Mouse (Mus musculus) cerebral cortex, adult 2 months (tissue): ENCODE measurements around the gene Frem1.

Experiments
- WGBS: fragments of 180-500 bp; shearing (Covaris S2); methylation state at CpG from one replicate; pipeline ENCODE4 v1.1.7; 2018; 5-methylcytosine and 5-hydroxymethylcytosine counted together

The Frem1 gene

GRCm38 (mm10) chr4:82872121-82872520 lies 180.0 kb downstream of the Frem1 start:
- WGBS, result 58% methylated on average over 6 of the region's 6 CpGs

- 86% methylated on average over 6 of the region's 6 CpGs for WGBS
These were observed 181.2 kb downstream of the Frem1 start for GRCm38 (mm10) chr4:82870931-82871330.

GRCm38 (mm10) chr4:82867731-82868445 lies 184.3 kb downstream of the Frem1 start:
- 91% methylated on average over 5 of the region's 5 CpGs for WGBS

- WGBS, result 52% methylated on average over 4 of the region's 4 CpGs
These were observed 185.0 kb downstream of the Frem1 start for GRCm38 (mm10) chr4:82867111-82867510.

- 90% methylated on average over 8 of the region's 8 CpGs for WGBS
These were observed 187.0 kb downstream of the Frem1 start for GRCm38 (mm10) chr4:82864974-82865699.

- 59% methylated on average over 8 of the region's 8 CpGs for WGBS
These were observed 188.8 kb downstream of the Frem1 start for GRCm38 (mm10) chr4:82863316-82863715.

- WGBS, result 94% methylated on average over 2 of the region's 2 CpGs
These were observed 190.7 kb downstream of the Frem1 start for GRCm38 (mm10) chr4:82861451-82861850.

- WGBS, result 27% methylated on average over 3 of the region's 3 CpGs
These were observed 191.6 kb downstream of the Frem1 start for GRCm38 (mm10) chr4:82860566-82860965.

GRCm38 (mm10) chr4:82859131-82860125 lies 192.7 kb downstream of the Frem1 start, which contains the start of gene Zdhhc21:
TSS of gene Zdhhc21 (minus strand) at chr4:82859958.
- WGBS, result under 1% methylated on average over 82 of the region's 82 CpGs

GRCm38 (mm10) chr4:82858431-82859010 lies 193.6 kb downstream of the Frem1 start:
- 39% methylated on average over 4 of the region's 4 CpGs for WGBS

GRCm38 (mm10) chr4:82856986-82857385 lies 195.2 kb downstream of the Frem1 start:
- 79% methylated on average over 3 of the region's 3 CpGs for WGBS

GRCm38 (mm10) chr4:82853809-82854208 lies 198.3 kb downstream of the Frem1 start:
- 46% methylated on average over 2 of the region's 2 CpGs for WGBS

GRCm38 (mm10) chr4:82848552-82849234 lies 203.4 kb downstream of the Frem1 start:
- WGBS, result 71% methylated on average over 5 of the region's 5 CpGs
